Mouse (Mus musculus) heart, adult 2 months (tissue): Measurements from ENCODE around the gene Mamld1. TPM values are rescaled to one million over a fixed set of nuclear protein-coding genes. Genes with fewer than 3 reads are reported as not detected.
"Not testable (repeated sequence)": the region's sequence is repeated elsewhere in the genome, so short reads cannot be mapped to it uniquely, and the experiment has no call there.

Experiments used
- DNase-seq, 2 experiments: peaks; one replicate each; pipeline ENCODE4 v3.0.0; 2021
- H3K27ac ChIP-seq: fragments of 200-600 bp; 2 replicates; pipeline ENCODE4 v1.8.1; 2022
- H3K27me3 ChIP-seq: fragments of 200-500 bp; 2 replicates; pipeline ENCODE4 v1.6.1; 2012; ENCODE audit warnings: mild to moderate bottlenecking, low read length, inconsistent platforms, mixed read lengths; ENCODE audit not compliant: control insufficient read depth, insufficient read depth
- H3K36me3 ChIP-seq: fragments of 200-500 bp; 2 replicates; pipeline ENCODE4 v1.6.1; 2012; ENCODE audit warnings: low read length, inconsistent platforms; ENCODE audit not compliant: control insufficient read depth, insufficient read depth
- H3K4me1 ChIP-seq: fragments of 200-500 bp; 2 replicates; pipeline ENCODE4 v1.6.1; 2011; ENCODE audit warnings: low read length; ENCODE audit not compliant: control insufficient read depth, insufficient read depth
- H3K4me3 ChIP-seq: fragments of 200-600 bp; 2 replicates; pipeline ENCODE4 v1.8.1; 2022
- H3K79me2 ChIP-seq: fragments of 200-500 bp; replicated peaks from 2 replicates; pipeline ENCODE4 v1.6.1; 2012; ENCODE audit warnings: mild to moderate bottlenecking, inconsistent platforms, low read length, moderate library complexity, mixed read lengths; ENCODE audit not compliant: control insufficient read depth, insufficient read depth
- H3K9ac ChIP-seq: fragments of 200-500 bp; 2 replicates; pipeline ENCODE4 v1.6.1; 2012; ENCODE audit warnings: low read depth, mild to moderate bottlenecking, control low read depth, inconsistent platforms, low read length, mixed read lengths
- CTCF ChIP-seq: fragments of 200-600 bp; IDR thresholded peaks from 2 replicates; pipeline ENCODE4 v1.8.1; 2022; ENCODE audit warnings: antibody characterized with exemption, mild to moderate bottlenecking, moderate library complexity
- EP300 ChIP-seq: fragments of 200-500 bp; IDR thresholded peaks from 2 replicates; pipeline ENCODE4 v1.6.1; 2011; ENCODE audit warnings: low read depth, low read length, control low read depth; ENCODE audit not compliant: insufficient read depth
- POLR2A ChIP-seq: fragments of 200-500 bp; IDR thresholded peaks from 2 replicates; pipeline ENCODE4 v1.6.1; 2011; ENCODE audit warnings: mild to moderate bottlenecking, low read depth, low read length, control low read depth; ENCODE audit not compliant: insufficient read depth
- WGBS: fragments of 180-500 bp; shearing (Covaris S2); methylation state at CpG from one replicate; pipeline ENCODE4 v1.1.7; 2018; 5-methylcytosine and 5-hydroxymethylcytosine counted together
- intact Hi-C: fragments of 180-260 bp; cut with DNase I; formaldehyde crosslinking; loops from one replicate; pipeline ENCODE4 v1.15.1; 2025
- long read RNA-seq: library from polyadenylated mRNA; stranded (forward); transcript quantifications from one replicate; pipeline ENCODE4 v2.0.0, GENCODE M21; 2021
- polyA plus RNA-seq: library from polyadenylated mRNA; depleted of rRNA; stranded (reverse); fragments of >200 nt; gene quantifications from 2 replicates; pipeline ENCODE4 v1.2.3, GENCODE M21; 2012; rRNA removed
- total RNA-seq, 2 experiments: library from RNA; stranded (reverse); gene quantifications; 2 replicates each; pipeline ENCODE4 v1.2.3; 2021

The Mamld1 gene
- total RNA-seq: 1 to 10 TPM; 5.7 to 7.0 TPM
- 4.3 and 4.5 TPM in 2 replicates for polyA plus RNA-seq
- long read RNA-seq, partial matches to known transcripts: 0 of 2 reads
- long read RNA-seq, other reads (novel, unspliced or antisense): 1 of 2 reads

- Histone ChIP-seq H3K9ac (peak within 1 kb of the TSS; percentile 82), H3K27me3 (no peaks in the 10 kb centered on the region), H3K27ac (peak within 1 kb of the TSS; percentile 75), H3K79me2 (no peaks in the 10 kb centered on the region), H3K4me3 (peak within 1 kb of the TSS; percentile 60), H3K4me1 (peaks cover 5% of the 10 kb centered on the region), H3K36me3 (no peaks in the 10 kb centered on the region)
- DNase-seq: peak; percentile 83 to 86
- intact Hi-C loops: loop anchor here (5.0 to 10.0 kb wide), 8 partner anchors 37 to 468 kb away; no protein-coding TSS in a partner anchor
- 16% methylated on average over 50 of the region's 50 CpGs for WGBS
- peak; percentile 49 for TF ChIP-seq CTCF
- TF ChIP-seq POLR2A: peak; percentile 41; the same call in 1 of the 2 replicates
- TF ChIP-seq EP300: no peak
These were observed at the start of gene Mamld1 for GRCm38 (mm10) chrX:71049864-71050576. Gene Mamld1, plus strand, starts transcription at chrX:71050256.

- intact Hi-C loops: no loop called here
- no peak for TF ChIP-seq POLR2A
- TF ChIP-seq EP300: no peak
- TF ChIP-seq CTCF: no peak
These were observed 25.3 kb upstream of the Mamld1 start for GRCm38 (mm10) chrX:71024718-71025117.

GRCm38 (mm10) chrX:71028007-71028406 lies 22.0 kb upstream of the Mamld1 start:
- DNase-seq: no peak
- TF ChIP-seq POLR2A (no peak), CTCF (no peak), EP300 (no peak)
- Histone ChIP-seq H3K36me3 (no peaks in the 10 kb centered on the region), H3K4me1 (no peaks in the 10 kb centered on the region), H3K27ac (no peak overlapping the region), H3K4me3 (no peak overlapping the region), H3K79me2 (no peaks in the 10 kb centered on the region), H3K9ac (no peak overlapping the region), H3K27me3 (no peaks in the 10 kb centered on the region)
- intact Hi-C loops: no loop called here
- 74% methylated on average over 4 of the region's 4 CpGs for WGBS

More at GRCm38 (mm10) chrX:71024718-71025117, 25.3 kb upstream of the Mamld1 start:
- Histone ChIP-seq H3K79me2 (no peaks in the 10 kb centered on the region), H3K4me1 (no peaks in the 10 kb centered on the region), H3K9ac (no peak overlapping the region), H3K27ac (no peak overlapping the region), H3K27me3 (no peaks in the 10 kb centered on the region), H3K36me3 (no peaks in the 10 kb centered on the region), H3K4me3 (no peak overlapping the region)
- DNase-seq: peak in 1 of 2 experiments; percentile 8

GRCm38 (mm10) chrX:71028976-71029375 lies 21.1 kb upstream of the Mamld1 start:
- H3K4me3 ChIP-seq, H3K27me3 ChIP-seq, intact Hi-C loops, H3K36me3 ChIP-seq, H3K79me2 ChIP-seq, H3K4me1 ChIP-seq, H3K27ac ChIP-seq, DNase-seq, H3K9ac ChIP-seq: not testable (repeated sequence)
- 93% methylated on average over 1 of the region's 1 CpGs for WGBS

GRCm38 (mm10) chrX:71050677-71051311 lies 738 bp downstream of the Mamld1 start:
- Histone ChIP-seq H3K36me3 (no peaks in the 10 kb centered on the region), H3K79me2 (no peaks in the 10 kb centered on the region), H3K4me1 (peaks cover 5% of the 10 kb centered on the region), H3K4me3 (peak overlapping the region; percentile 60), H3K27ac (peak overlapping the region; percentile 75), H3K9ac (peak overlapping the region; percentile 82), H3K27me3 (no peaks in the 10 kb centered on the region)
- TF ChIP-seq POLR2A: no peak
- no peak for TF ChIP-seq EP300
- no peak for TF ChIP-seq CTCF
- intact Hi-C loops: loop anchor here (5.0 to 10.0 kb wide), 8 partner anchors 37 to 468 kb away; no protein-coding TSS in a partner anchor
- WGBS: 14% methylated on average over 26 of the region's 26 CpGs
- peak; percentile 24 to 48 for DNase-seq
